Mouse (Mus musculus) myocyte (in vitro differentiated cells): ENCODE results near the gene Svop.

Experiments
- CEBPB ChIP-seq: IDR thresholded peaks from 2 replicates; pipeline ENCODE4 v1.6.1; 2011; ENCODE audit warnings: mild to moderate bottlenecking, moderate library complexity; ENCODE audit not compliant: poor library complexity, insufficient read depth, severe bottlenecking
- E2F4 ChIP-seq: IDR thresholded peaks from one replicate; pipeline ENCODE4 v1.6.1; 2011; ENCODE audit warnings: mild to moderate bottlenecking, control low read depth, moderate library complexity; ENCODE audit not compliant: insufficient read depth
- MAX ChIP-seq: IDR thresholded peaks from one replicate; pipeline ENCODE4 v1.6.1; 2011; ENCODE audit warnings: low read depth, mild to moderate bottlenecking, control low read depth
- MYOD1 ChIP-seq, 3 experiments: IDR thresholded peaks; one replicate each; pipeline ENCODE4 v1.6.1; 2011; ENCODE audit warnings: control low read depth in 2 of 3, low read depth in 2 of 3, mild to moderate bottlenecking in 2 of 3, moderate library complexity in 1 of 3; ENCODE audit not compliant: insufficient read length in 2 of 3, control insufficient read depth in 1 of 3
- MYOG ChIP-seq, 3 experiments: IDR thresholded peaks; one replicate each; pipeline ENCODE4 v1.6.1; 2011; ENCODE audit warnings: control low read depth in 2 of 3, low read depth in 2 of 3, mild to moderate bottlenecking in 2 of 3; ENCODE audit not compliant: insufficient read length in 2 of 3, control insufficient read depth in 1 of 3, insufficient read depth in 1 of 3
- POLR2A ChIP-seq: IDR thresholded peaks from one replicate; pipeline ENCODE4 v1.6.1; 2011; ENCODE audit warnings: low read depth, mild to moderate bottlenecking, control low read depth, moderate library complexity; ENCODE audit not compliant: insufficient read length
- POLR2AphosphoS2 ChIP-seq: IDR thresholded peaks from one replicate; pipeline ENCODE4 v1.6.1; 2011; ENCODE audit warnings: low read depth, control low read depth; ENCODE audit not compliant: insufficient read length
- TCF12 ChIP-seq: IDR thresholded peaks from one replicate; pipeline ENCODE4 v1.6.1; 2011; ENCODE audit warnings: mild to moderate bottlenecking, control low read depth; ENCODE audit not compliant: poor library complexity, insufficient read depth, severe bottlenecking
- USF1 ChIP-seq: IDR thresholded peaks from one replicate; pipeline ENCODE4 v1.6.1; 2011; ENCODE audit warnings: low read depth, mild to moderate bottlenecking, control low read depth, moderate library complexity

- no peak for TF ChIP-seq POLR2A
- TF ChIP-seq POLR2AphosphoS2, result no peak
- no peak for TF ChIP-seq MYOD1 (IDR thresholded peaks at IDR 0.05; ENCODE audit: control insufficient read depth in 1 of 3, insufficient read length in 2 of 3, low read depth in 2 of 3)
- no peak for TF ChIP-seq MYOG (IDR thresholded peaks at IDR 0.05; ENCODE audit: control insufficient read depth in 1 of 3, insufficient read depth in 1 of 3, insufficient read length in 2 of 3, low read depth in 2 of 3)
- no peak for TF ChIP-seq E2F4
- TF ChIP-seq MAX, result no peak
- no peak for TF ChIP-seq CEBPB
- TF ChIP-seq USF1, result no peak
- no peak for TF ChIP-seq TCF12
Observed at GRCm38 (mm10) chr5:114085501-114085900, 5.9 kb downstream of the Svop start.
